Mouse (Mus musculus) midbrain, embryonic 12.5 days (tissue): ENCODE data around the gene Stard3. TPM values are rescaled to one million over a fixed set of nuclear protein-coding genes. Genes with fewer than 3 reads are reported as not detected.

Source experiments
- ATAC-seq: fragments of 200-750 bp; cut with Nextera tagmentation; 2 replicates; pipeline ENCODE4 v1.8.0; 2017; ENCODE audit warnings: low read depth, moderate TSS enrichment, moderate library complexity; ENCODE audit not compliant: low FRiP score
- H3K27ac ChIP-seq: fragments of 300-500 bp; sonication (generic); replicated peaks from 2 replicates; pipeline ENCODE4 v1.5.1; 2016; ENCODE audit warnings: mild to moderate bottlenecking
- H3K27me3 ChIP-seq: fragments of 300-500 bp; sonication (generic); 2 replicates; pipeline ENCODE4 v1.6.1; 2016; ENCODE audit warnings: mild to moderate bottlenecking
- H3K36me3 ChIP-seq: fragments of 300-500 bp; sonication (generic); 2 replicates; pipeline ENCODE4 v1.6.1; 2016
- H3K4me1 ChIP-seq: fragments of 300-500 bp; sonication (generic); 2 replicates; pipeline ENCODE4 v1.6.1; 2016
- H3K4me2 ChIP-seq: fragments of 300-500 bp; sonication (generic); replicated peaks from 2 replicates; pipeline ENCODE4 v1.6.1; 2016; ENCODE audit warnings: mild to moderate bottlenecking, moderate library complexity
- H3K4me3 ChIP-seq: fragments of 300-500 bp; sonication (generic); 2 replicates; pipeline ENCODE4 v1.5.1; 2016; ENCODE audit warnings: mild to moderate bottlenecking
- H3K9ac ChIP-seq: fragments of 300-500 bp; sonication (generic); replicated peaks from 2 replicates; pipeline ENCODE4 v1.6.1; 2016; ENCODE audit warnings: mild to moderate bottlenecking, moderate library complexity
- H3K9me3 ChIP-seq: fragments of 300-500 bp; sonication (generic); 2 replicates; pipeline ENCODE4 v1.6.1; 2016; ENCODE audit warnings: mild to moderate bottlenecking
- WGBS: fragments of 180-500 bp; shearing (Covaris S2); methylation state at CpG from one replicate; pipeline ENCODE4 v1.1.7; 2016; 5-methylcytosine and 5-hydroxymethylcytosine counted together
- polyA plus RNA-seq: library from polyadenylated mRNA; unstranded; fragments of >200 nt; fragmentation: Nextera tagmentation; extraction: Ambion mirVana; gene quantifications from 2 replicates; pipeline ENCODE4 v1.2.1, GENCODE M21; 2016

Stard3 gene
- polyA plus RNA-seq, 1 experiment from 2014 or later = 52.0 TPM

DNA sequence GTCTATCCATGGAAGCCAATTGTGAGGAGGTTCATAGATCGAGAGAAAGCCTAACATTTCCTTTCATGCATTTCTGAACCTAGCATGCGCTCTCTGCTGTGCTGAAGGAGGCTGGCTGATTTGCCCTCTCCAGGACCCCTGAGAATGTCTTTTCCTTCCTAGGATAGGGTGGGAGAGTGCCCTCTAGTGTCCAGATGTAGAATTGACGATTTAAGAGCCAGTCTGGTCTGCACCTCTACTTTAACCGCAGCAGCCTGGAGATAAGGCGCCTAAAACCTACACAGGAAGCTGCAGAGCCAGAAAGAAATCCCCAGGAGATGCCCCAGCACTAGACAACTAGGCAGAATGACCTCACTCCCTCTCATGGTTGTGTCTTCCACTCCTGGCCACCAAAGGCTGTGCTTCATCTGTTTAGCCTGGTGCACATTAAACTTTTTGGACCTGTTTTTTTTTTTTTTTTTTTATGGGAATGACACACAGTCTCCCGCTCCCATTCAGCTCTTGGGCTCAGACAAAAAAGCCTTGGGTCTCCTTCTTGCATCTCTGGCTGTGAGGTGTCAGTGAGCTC, 2.4 kb upstream of the Stard3 start:
- no peaks in the 10 kb centered on the region for H3K9me3 ChIP-seq

DNA sequence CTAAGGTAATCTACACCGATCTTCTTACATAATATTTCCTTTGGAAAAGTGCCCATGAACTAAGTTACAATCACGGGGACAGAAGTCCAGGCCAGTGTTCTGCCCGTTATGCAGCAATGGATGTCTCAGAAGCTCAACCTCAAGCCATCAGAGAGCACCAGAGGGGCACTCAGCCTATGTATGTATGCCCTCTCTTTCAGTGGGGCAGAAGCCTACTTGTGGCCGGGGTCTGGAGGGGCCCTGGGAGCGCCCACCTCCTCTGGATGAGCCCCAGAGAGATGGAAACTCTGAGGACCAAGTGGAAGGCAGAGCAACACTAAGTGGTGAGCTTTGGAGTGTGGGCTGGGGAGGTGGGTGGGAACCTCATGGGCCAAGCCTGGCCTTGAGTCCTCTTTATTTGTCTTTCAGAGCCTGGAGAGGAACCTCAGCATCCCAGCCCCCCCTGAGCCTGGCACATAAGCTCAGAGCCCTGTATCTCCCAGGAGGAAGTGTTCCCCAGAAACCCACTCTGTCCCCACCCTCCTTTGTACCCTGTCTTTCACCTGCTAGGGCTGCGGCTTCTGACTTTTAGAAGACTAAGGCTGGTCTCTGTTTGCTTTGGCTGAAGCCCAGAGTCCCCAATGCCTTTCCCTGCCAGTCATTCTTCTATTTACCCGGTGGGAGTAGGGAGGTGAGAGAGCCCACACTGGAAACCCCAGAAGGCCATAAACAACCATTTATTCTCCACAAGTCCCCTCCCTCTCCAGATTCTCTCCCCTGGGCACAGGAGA, 1.4 kb upstream of the Stard3 start:
- Histone ChIP-seq H3K27ac (no peak overlapping the region), H3K4me3 (no peak overlapping the region), H3K4me2 (no peak overlapping the region; the same call in 1 of the 2 replicates), H3K36me3 (no peaks in the 10 kb centered on the region), H3K9me3 (no peaks in the 10 kb centered on the region), H3K4me1 (peaks cover 43% of the 10 kb centered on the region), H3K9ac (no peak overlapping the region), H3K27me3 (peaks cover 52% of the 10 kb centered on the region)
- WGBS = 80% methylated on average over 7 of the region's 7 CpGs
- no peak for ATAC-seq

More for the DNA sequence above, 2.4 kb upstream of the Stard3 start:
- Histone ChIP-seq H3K27me3 (peaks cover 62% of the 10 kb centered on the region), H3K4me3 (no peak overlapping the region), H3K4me2 (no peak overlapping the region), H3K27ac (no peak overlapping the region), H3K4me1 (peaks cover 33% of the 10 kb centered on the region), H3K9ac (no peak overlapping the region), H3K36me3 (no peaks in the 10 kb centered on the region)
- 12% methylated on average over 6 of the region's 6 CpGs for WGBS
- no peak for ATAC-seq

DNA sequence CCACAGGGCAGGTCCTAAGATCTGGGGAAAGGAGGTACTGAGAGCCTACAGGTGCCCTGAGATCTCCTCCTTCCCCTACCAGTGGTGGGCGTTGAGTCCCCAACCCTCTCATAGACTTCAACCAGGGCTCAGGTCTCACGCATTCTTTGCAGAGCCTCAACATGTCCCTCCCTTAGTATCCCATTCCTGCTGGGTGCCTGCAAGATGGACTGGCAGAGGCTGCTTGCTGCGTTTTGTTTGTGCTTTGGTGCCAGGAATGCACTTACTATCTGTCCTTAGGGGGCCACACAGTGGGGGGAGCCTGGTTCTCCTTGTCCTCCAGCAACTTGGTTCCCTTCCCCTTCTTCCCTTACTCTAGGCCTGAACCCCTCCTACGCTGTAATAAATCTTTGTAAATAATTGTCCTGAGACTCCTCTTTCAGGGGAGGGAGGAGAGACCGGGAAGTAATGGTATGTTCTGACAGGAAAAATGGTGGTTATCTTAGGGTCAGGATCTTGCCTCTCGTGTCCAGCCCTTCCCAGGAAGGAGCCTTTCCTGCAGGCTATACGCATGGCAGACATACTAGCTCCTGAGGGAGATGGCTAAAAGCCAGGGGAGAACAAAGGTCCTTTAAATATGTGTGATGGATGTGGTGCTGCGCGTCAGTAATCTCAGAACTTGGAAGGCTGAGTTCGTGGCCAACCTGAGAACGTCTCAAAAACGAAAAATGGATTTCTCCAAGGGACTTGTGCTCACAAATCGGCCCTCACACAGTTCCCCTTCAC, 590 bp upstream of the Stard3 start:
- WGBS = 9% methylated on average over 13 of the region's 13 CpGs
- Histone ChIP-seq H3K4me3 (peak overlapping the region; percentile 67), H3K27ac (peak overlapping the region; percentile 81), H3K4me2 (peak overlapping the region; percentile 85), H3K9ac (peak overlapping the region; percentile 53), H3K27me3 (peaks cover 44% of the 10 kb centered on the region), H3K4me1 (peaks cover 46% of the 10 kb centered on the region), H3K9me3 (no peaks in the 10 kb centered on the region), H3K36me3 (no peaks in the 10 kb centered on the region)
- no peak; the same call in 1 of the 2 replicates for ATAC-seq

DNA sequence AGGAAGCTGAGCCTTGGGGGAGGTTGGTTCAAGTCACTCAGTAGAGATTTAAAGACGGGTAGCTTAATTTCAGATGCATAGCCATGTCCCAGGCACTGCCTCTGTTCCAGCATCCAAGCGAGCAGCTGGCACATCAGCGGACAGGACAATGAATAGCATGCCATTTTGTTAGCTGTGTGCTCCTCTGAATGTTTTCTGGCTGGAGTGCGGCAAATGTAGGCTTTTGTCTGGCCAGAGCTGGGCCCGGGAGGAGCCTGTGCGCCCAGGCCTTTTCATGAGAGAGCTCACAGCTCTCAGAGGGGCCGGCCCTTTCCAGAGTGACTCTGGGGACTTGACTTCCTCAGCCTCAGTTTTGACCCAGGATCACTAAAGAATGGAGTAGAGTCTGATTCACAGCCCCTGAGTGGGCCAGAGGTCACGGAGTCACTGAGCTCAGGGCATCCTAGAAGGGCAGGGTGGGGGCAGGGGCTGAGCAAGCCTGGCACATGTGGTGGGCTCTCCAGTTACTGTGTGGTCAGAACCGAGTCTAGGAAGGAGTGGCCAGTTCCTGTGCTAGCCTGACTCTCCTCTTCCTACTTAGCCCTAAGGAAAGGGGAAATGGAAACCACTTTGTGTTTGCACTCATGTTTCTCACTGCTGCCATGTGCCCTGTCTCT, 2.8 kb downstream of the Stard3 start:
- Histone ChIP-seq H3K36me3 (no peaks in the 10 kb centered on the region), H3K9ac (peak overlapping the region; percentile 31; the same call in 1 of the 2 replicates), H3K4me1 (peaks cover 41% of the 10 kb centered on the region), H3K9me3 (no peaks in the 10 kb centered on the region), H3K27me3 (peaks cover 14% of the 10 kb centered on the region), H3K27ac (peak overlapping the region; percentile 68), H3K4me3 (no peak overlapping the region), H3K4me2 (peak overlapping the region; percentile 85)
- ATAC-seq = no peak
- 33% methylated on average over 9 of the region's 9 CpGs for WGBS

DNA sequence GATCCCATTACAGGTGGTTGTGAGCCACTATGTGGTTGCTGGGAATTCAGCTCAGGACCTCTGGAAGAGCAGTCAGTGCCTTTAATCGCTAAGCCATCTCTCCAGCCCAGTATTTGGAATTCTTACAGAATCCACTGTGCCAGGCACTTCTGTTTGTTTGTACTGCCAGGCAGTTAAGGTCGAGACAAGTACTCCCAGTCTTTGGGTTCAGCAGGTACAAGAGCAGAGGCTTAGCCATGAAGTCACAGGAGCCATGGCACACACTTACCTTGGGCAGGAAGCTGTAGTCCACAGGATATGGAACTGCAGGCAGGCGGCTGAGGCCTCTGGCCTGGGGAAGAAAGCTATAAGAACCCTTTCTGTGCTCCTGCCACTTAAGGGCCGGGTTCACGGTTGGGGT, 5.6 kb downstream of the Stard3 start:
- 86% methylated on average over 5 of the region's 5 CpGs for WGBS
- no peak overlapping the region for H3K4me3 ChIP-seq
- no peaks in the 10 kb centered on the region for H3K27me3 ChIP-seq
- H3K27ac ChIP-seq = no peak overlapping the region
- H3K9me3 ChIP-seq = no peaks in the 10 kb centered on the region
- no peak for ATAC-seq
- no peak overlapping the region for H3K4me2 ChIP-seq
- peaks cover 33% of the 10 kb centered on the region for H3K4me1 ChIP-seq
- no peak overlapping the region for H3K9ac ChIP-seq
- no peaks in the 10 kb centered on the region; the same call in 1 of the 2 replicates for H3K36me3 ChIP-seq

DNA sequence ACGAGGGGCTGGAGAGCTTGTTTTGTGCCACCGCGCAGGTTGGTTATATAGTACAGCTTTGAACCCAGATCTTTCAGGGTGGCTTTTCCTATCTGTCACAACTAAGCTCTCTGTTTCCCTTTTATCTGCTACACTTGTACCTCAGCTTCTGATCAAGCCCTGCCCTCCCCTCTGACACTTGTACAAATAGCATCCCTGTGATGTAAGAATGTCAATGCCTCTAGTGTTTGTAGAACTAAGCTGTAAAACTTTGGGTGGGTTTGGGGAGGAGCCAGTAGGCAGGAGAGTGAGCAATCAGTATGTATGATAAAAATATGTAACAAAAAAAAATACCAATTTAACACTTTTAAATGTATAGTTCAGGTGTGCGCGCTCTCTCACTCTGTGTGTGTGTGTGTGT, 6.2 kb downstream of the Stard3 start:
- no peak for ATAC-seq
- Histone ChIP-seq H3K4me1 (peaks cover 27% of the 10 kb centered on the region), H3K27me3 (no peaks in the 10 kb centered on the region), H3K4me2 (no peak overlapping the region), H3K27ac (no peak overlapping the region), H3K9ac (no peak overlapping the region), H3K9me3 (no peaks in the 10 kb centered on the region), H3K36me3 (no peaks in the 10 kb centered on the region; the same call in 1 of the 2 replicates), H3K4me3 (no peak overlapping the region)
- 94% methylated on average over 5 of the region's 5 CpGs for WGBS

DNA sequence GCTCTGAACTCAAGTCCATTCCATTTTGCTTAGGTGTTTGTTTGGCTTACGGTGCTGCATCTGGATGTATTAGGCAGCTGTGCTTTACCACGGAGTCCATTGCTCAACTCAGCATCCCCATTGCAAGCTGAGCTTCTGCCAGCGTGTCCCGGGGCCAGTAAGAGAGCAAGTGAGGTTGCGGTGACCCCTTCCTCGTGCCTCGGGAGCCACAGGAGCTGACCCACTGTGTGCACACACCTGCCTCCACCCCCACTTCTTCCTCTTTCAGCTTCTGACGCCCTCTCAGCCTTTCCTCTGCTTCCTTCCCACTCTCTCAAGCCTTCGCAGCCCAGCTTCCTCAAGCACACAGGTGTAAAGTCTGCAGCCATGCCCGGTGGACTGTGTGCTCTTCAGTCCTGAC, 8.1 kb downstream of the Stard3 start:
- Histone ChIP-seq H3K9ac (no peak overlapping the region), H3K36me3 (no peaks in the 10 kb centered on the region; the same call in 1 of the 2 replicates), H3K27ac (no peak overlapping the region), H3K27me3 (no peaks in the 10 kb centered on the region), H3K4me3 (no peak overlapping the region), H3K4me1 (peaks cover 17% of the 10 kb centered on the region), H3K4me2 (no peak overlapping the region), H3K9me3 (no peaks in the 10 kb centered on the region)
- ATAC-seq = no peak
- 80% methylated on average over 10 of the region's 10 CpGs for WGBS

DNA sequence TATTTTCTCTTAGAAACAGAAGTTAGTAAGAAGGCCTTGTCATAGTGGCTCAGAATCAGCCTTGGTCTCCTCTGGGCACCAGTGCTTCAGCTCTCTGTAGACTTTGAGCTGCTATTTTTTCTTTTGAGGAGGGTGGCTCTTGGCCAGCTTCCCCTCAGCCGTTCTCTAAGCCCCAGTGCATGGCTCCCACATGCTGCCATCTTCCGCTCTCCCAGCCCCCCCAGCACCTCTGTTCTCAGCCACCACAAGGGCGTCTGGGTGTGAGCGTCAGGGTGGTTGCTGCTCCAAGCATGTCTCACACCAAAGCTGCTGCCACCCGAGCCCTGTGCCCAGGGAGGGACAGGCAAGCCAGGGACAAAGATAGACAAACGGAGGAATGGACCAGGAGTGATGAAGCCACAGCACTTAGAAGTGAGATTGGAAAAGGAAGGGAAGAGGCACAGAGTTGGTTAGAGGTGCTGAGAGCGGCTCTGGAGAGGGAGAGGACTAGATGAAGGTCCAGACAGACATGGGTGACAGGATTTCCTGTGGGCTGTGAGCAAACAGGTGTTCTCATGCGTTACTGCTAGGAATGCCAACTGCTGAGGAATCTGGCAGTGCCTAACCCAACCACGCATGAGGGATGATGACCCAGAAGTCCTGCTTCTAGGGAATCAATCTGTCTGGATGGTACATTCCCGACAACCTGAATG, 9.1 kb downstream of the Stard3 start:
- no peaks in the 10 kb centered on the region; the same call in 1 of the 2 replicates for H3K36me3 ChIP-seq
- ATAC-seq = no peak
- 85% methylated on average over 10 of the region's 10 CpGs for WGBS
- H3K27me3 ChIP-seq = no peaks in the 10 kb centered on the region
- H3K9me3 ChIP-seq = no peaks in the 10 kb centered on the region
- H3K9ac ChIP-seq = no peak overlapping the region
- H3K4me1 ChIP-seq = peaks cover 19% of the 10 kb centered on the region
- no peak overlapping the region for H3K4me2 ChIP-seq
- H3K27ac ChIP-seq = no peak overlapping the region
- no peak overlapping the region for H3K4me3 ChIP-seq

DNA sequence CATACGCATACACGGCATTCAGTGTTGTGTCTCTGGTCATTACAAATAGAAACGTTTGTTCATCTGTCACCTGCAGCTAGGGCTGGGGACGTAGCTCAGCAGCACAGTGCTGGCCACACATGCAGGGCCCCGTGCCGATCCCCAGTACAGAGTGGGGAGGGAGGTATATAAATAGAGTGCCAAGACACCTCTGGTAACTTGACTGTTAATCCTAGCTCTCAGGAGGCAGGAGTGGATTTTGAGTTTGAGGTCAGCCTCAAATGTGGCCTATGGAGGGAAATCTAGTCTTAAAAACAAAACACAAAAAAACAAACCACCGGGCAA, 9.7 kb downstream of the Stard3 start:
- 86% methylated on average over 7 of the region's 7 CpGs for WGBS

DNA sequence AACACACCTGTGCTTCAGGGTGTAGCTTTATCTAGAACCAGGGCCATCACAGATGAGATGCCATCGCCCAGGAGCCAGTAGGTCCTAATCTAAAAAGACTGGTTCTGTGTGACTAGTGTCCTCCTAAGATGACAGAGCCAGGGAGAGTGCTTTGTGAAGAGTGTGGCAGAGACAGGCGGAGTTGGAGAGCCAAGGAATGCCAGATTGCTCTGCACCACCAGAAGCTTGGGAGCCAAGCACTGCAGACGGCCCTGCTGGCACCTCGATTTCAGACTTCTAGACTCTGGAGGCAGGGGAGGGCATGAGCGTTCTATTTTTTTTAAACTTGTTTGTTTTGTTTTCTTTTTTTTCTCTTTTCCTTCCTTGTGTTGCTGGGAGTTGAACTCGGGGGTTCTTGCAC, 11.2 kb downstream of the Stard3 start:
- no peaks in the 10 kb centered on the region for H3K27me3 ChIP-seq
- 84% methylated on average over 6 of the region's 6 CpGs for WGBS
- H3K4me1 ChIP-seq = peaks cover 28% of the 10 kb centered on the region
- H3K27ac ChIP-seq = no peak overlapping the region
- ATAC-seq = no peak
- no peaks in the 10 kb centered on the region for H3K9me3 ChIP-seq
- no peak overlapping the region for H3K4me3 ChIP-seq
- H3K9ac ChIP-seq = no peak overlapping the region
- H3K36me3 ChIP-seq = peaks cover 5% of the 10 kb centered on the region
- H3K4me2 ChIP-seq = no peak overlapping the region

More for the DNA sequence above, 9.7 kb downstream of the Stard3 start:
- H3K36me3 ChIP-seq = no peaks in the 10 kb centered on the region; the same call in 1 of the 2 replicates
- H3K4me1 ChIP-seq = peaks cover 22% of the 10 kb centered on the region
- no peak overlapping the region for H3K27ac ChIP-seq
- H3K27me3 ChIP-seq = no peaks in the 10 kb centered on the region
- H3K9me3 ChIP-seq = no peaks in the 10 kb centered on the region
- no peak overlapping the region for H3K9ac ChIP-seq
- no peak overlapping the region for H3K4me3 ChIP-seq
- no peak for ATAC-seq
- no peak overlapping the region for H3K4me2 ChIP-seq

DNA sequence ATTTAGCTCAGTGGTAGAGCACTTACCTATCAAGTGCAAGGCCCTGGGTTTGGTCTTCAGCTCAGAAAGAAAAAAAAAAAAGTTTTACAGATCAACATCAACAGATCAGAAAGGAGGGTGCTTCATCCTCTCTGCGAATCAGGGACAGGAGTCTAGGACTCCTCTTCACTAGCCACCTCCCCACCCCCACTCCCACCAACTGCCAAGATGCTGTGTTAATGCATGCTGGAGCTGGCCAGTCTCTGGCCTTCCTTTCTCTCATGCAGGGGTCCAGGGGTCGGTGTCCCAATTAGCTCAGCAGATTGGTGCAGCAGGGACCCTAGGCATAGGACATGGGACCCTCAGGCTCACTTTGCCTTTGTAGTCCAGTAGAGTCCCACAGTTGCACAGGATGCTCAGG, 12.4 kb downstream of the Stard3 start:
- no peak for ATAC-seq
- Histone ChIP-seq H3K36me3 (peaks cover 18% of the 10 kb centered on the region), H3K9ac (no peak overlapping the region), H3K27ac (0 out of 2 replicates have a peak overlapping the region, but pooled peaks have one; percentile 82), H3K9me3 (no peaks in the 10 kb centered on the region), H3K4me2 (no peak overlapping the region), H3K4me1 (peaks cover 29% of the 10 kb centered on the region), H3K4me3 (no peak overlapping the region), H3K27me3 (no peaks in the 10 kb centered on the region)
- WGBS = 81% methylated on average over 2 of the region's 2 CpGs
